Mouse (Mus musculus): ENCODE results near the gene Wnt3. TPM values are rescaled to one million over a fixed set of nuclear protein-coding genes. Genes with fewer than 3 reads are reported as not detected.

Wnt3 gene
- polyA plus RNA-seq (2014; fragmentation: Nextera tagmentation; extraction: Ambion mirVana): 4.7 and 5.3 TPM in 2 replicates

DNA sequence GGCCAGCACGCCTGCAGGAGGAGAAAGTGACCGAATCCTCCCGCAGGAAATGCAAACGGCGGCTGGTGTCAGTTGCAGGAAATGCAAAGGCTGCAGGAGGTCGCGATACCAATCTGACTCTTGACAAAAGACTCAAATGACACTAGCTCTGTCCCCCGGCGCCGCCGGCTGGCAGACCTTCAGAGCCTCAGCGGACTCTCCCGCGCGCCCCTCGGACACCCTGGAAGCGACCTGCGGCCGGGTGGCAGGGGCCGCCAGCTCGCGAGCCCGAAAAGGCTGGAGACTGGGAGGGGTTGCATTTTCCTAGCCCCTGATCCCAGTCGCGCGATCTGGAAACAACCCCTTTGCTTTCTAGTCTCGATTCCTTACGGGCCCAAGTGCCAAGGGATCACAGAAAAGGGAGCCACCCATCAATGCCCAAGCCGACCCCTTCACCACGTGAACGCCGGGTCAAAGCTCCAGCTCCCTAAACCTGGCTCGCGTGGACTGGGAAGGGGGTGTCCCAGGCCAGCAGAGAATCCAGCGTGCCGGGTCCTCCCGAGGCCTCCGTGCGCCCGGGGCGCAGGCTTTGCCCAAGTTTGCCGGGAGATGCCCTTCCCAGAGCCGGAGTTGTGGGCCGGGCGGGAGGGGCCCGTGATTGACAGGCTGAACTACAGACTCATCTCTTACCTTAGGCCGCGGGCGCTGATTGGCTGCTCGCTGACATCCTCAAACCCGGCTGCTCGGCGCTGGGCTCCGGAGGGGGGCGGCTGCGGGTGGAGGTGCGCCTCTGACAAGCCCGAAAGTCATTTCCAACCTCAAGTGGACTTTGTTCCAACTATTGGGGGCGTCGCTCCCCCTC is at the start of gene Wnt3:
Gene Wnt3 (plus strand): TSS at position 764 of the 841 bp plus-strand sequence.
- Histone ChIP-seq H3K4me1 (ENCODE audit: control insufficient read depth, insufficient read depth, low read length) (no peaks in the 10 kb centered on the region; the same call in none of the 2 replicates), H3K27ac (replicated peaks; ENCODE audit: low read depth, low read length) (no peak within 1 kb of the TSS), H3K27me3 (ENCODE audit: control insufficient read depth, insufficient read depth, low read length) (peaks cover 63% of the 10 kb centered on the region), H3K9ac (replicated peaks; ENCODE audit: low read length) (peak within 1 kb of the TSS; percentile 22; the same call in 1 of the 2 replicates), H3K9me3 (replicated peaks; ENCODE audit: control insufficient read depth, low read length) (no peaks in the 10 kb centered on the region), H3K4me3 (ENCODE audit: low read depth, low read length) (peak within 1 kb of the TSS; percentile 34), H3K4me2 (ENCODE audit: low read depth, low read length) (peak within 1 kb of the TSS; percentile 54), H3K36me3 (replicated peaks; ENCODE audit: control insufficient read depth, insufficient read depth, low read depth, low read length) (no peaks in the 10 kb centered on the region)
- under 1% methylated on average over 60 of the region's 60 CpGs for WGBS
- 0 out of 2 replicates have a peak, but pooled peaks have one; percentile 61 for ATAC-seq (replicated peaks; ENCODE audit: insufficient number of reproducible peaks, low FRiP score, low TSS enrichment, low read depth)
- DNase-seq (ENCODE audit: low spot score): peak; percentile 55

- peaks cover 3% of the 10 kb centered on the region for H3K4me1 ChIP-seq (ENCODE audit: control insufficient read depth, insufficient read depth, low read length)
- no peaks in the 10 kb centered on the region for H3K27me3 ChIP-seq (ENCODE audit: control insufficient read depth, insufficient read depth, low read length)
- DNase-seq (ENCODE audit: low spot score) (no peak), ATAC-seq (replicated peaks; ENCODE audit: insufficient number of reproducible peaks, low FRiP score, low TSS enrichment, low read depth) (no peak)
- H3K9me3 ChIP-seq (replicated peaks; ENCODE audit: control insufficient read depth, low read length): no peaks in the 10 kb centered on the region
- WGBS: 77% methylated on average over 11 of the region's 11 CpGs
- H3K4me3 ChIP-seq (ENCODE audit: low read depth, low read length): no peak overlapping the region
- H3K36me3 ChIP-seq (replicated peaks; ENCODE audit: control insufficient read depth, insufficient read depth, low read depth, low read length): no peaks in the 10 kb centered on the region
- no peak overlapping the region for H3K4me2 ChIP-seq (ENCODE audit: low read depth, low read length)
- no peak overlapping the region for H3K27ac ChIP-seq (replicated peaks; ENCODE audit: low read depth, low read length)
- H3K9ac ChIP-seq (replicated peaks; ENCODE audit: low read length): no peak overlapping the region
Observed at GRCm38 (mm10) chr11:103724331-103724771, 49.6 kb upstream of the Wnt3 start.

GRCm38 (mm10) chr11:103729282-103729985 is 44.5 kb upstream of the Wnt3 start:
- H3K4me3 ChIP-seq (ENCODE audit: low read depth, low read length): no peak overlapping the region
- 66% methylated on average over 9 of the region's 9 CpGs for WGBS
- no peaks in the 10 kb centered on the region for H3K36me3 ChIP-seq (replicated peaks; ENCODE audit: control insufficient read depth, insufficient read depth, low read depth, low read length)
- DNase-seq (ENCODE audit: low spot score) (no peak), ATAC-seq (replicated peaks; ENCODE audit: insufficient number of reproducible peaks, low FRiP score, low TSS enrichment, low read depth) (no peak)
- no peaks in the 10 kb centered on the region; the same call in 1 of the 2 replicates for H3K27me3 ChIP-seq (ENCODE audit: control insufficient read depth, insufficient read depth, low read length)
- no peaks in the 10 kb centered on the region for H3K4me1 ChIP-seq (ENCODE audit: control insufficient read depth, insufficient read depth, low read length)
- no peak overlapping the region for H3K9ac ChIP-seq (replicated peaks; ENCODE audit: low read length)
- H3K9me3 ChIP-seq (replicated peaks; ENCODE audit: control insufficient read depth, low read length): no peaks in the 10 kb centered on the region
- no peak overlapping the region for H3K4me2 ChIP-seq (ENCODE audit: low read depth, low read length)
- H3K27ac ChIP-seq (replicated peaks; ENCODE audit: low read depth, low read length): no peak overlapping the region

- no peak overlapping the region for H3K9ac ChIP-seq (replicated peaks; ENCODE audit: low read length)
- DNase-seq (ENCODE audit: low spot score) (no peak), ATAC-seq (replicated peaks; ENCODE audit: insufficient number of reproducible peaks, low FRiP score, low TSS enrichment, low read depth) (no peak)
- 87% methylated on average over 9 of the region's 9 CpGs for WGBS
- H3K36me3 ChIP-seq (replicated peaks; ENCODE audit: control insufficient read depth, insufficient read depth, low read depth, low read length): no peaks in the 10 kb centered on the region
- H3K4me1 ChIP-seq (ENCODE audit: control insufficient read depth, insufficient read depth, low read length): no peaks in the 10 kb centered on the region
- no peak overlapping the region for H3K27ac ChIP-seq (replicated peaks; ENCODE audit: low read depth, low read length)
- no peak overlapping the region for H3K4me3 ChIP-seq (ENCODE audit: low read depth, low read length)
- no peaks in the 10 kb centered on the region for H3K9me3 ChIP-seq (replicated peaks; ENCODE audit: control insufficient read depth, low read length)
- no peak overlapping the region for H3K4me2 ChIP-seq (ENCODE audit: low read depth, low read length)
- H3K27me3 ChIP-seq (ENCODE audit: control insufficient read depth, insufficient read depth, low read length): no peaks in the 10 kb centered on the region; the same call in 1 of the 2 replicates
Observed at GRCm38 (mm10) chr11:103731594-103731993, 42.4 kb upstream of the Wnt3 start.

DNA sequence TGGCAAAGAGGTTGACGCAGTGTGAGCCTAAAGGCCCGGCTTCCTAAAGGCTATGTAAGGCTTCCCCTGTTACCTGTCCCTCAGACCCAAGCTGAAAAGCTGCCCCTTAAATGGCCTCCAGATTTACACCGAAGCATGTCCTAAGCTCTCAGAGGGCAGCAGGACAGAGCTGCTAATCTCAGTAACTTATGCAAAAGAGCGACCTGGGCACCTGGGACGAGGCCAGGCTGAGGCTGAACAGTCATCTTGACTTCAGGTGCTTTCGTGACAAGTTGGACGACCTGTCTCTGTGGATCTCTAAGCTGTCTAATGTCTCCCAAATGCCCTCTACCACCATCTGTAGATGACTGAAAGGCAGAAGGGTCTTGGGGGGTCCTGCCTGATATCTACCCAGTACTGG is 41.6 kb upstream of the Wnt3 start:
- H3K9ac ChIP-seq (replicated peaks; ENCODE audit: low read length): no peak overlapping the region
- DNase-seq (ENCODE audit: low spot score) (no peak), ATAC-seq (replicated peaks; ENCODE audit: insufficient number of reproducible peaks, low FRiP score, low TSS enrichment, low read depth) (no peak)
- H3K27ac ChIP-seq (replicated peaks; ENCODE audit: low read depth, low read length): no peak overlapping the region
- 83% methylated on average over 7 of the region's 7 CpGs for WGBS
- no peaks in the 10 kb centered on the region for H3K9me3 ChIP-seq (replicated peaks; ENCODE audit: control insufficient read depth, low read length)
- H3K36me3 ChIP-seq (replicated peaks; ENCODE audit: control insufficient read depth, insufficient read depth, low read depth, low read length): no peaks in the 10 kb centered on the region
- H3K4me3 ChIP-seq (ENCODE audit: low read depth, low read length): no peak overlapping the region
- no peak overlapping the region for H3K4me2 ChIP-seq (ENCODE audit: low read depth, low read length)
- H3K4me1 ChIP-seq (ENCODE audit: control insufficient read depth, insufficient read depth, low read length): no peaks in the 10 kb centered on the region
- H3K27me3 ChIP-seq (ENCODE audit: control insufficient read depth, insufficient read depth, low read length): no peaks in the 10 kb centered on the region; the same call in 1 of the 2 replicates

- Histone ChIP-seq H3K4me2 (ENCODE audit: low read depth, low read length) (no peak overlapping the region), H3K9ac (replicated peaks; ENCODE audit: low read length) (no peak overlapping the region), H3K27ac (replicated peaks; ENCODE audit: low read depth, low read length) (no peak overlapping the region), H3K36me3 (replicated peaks; ENCODE audit: control insufficient read depth, insufficient read depth, low read depth, low read length) (no peaks in the 10 kb centered on the region), H3K9me3 (replicated peaks; ENCODE audit: control insufficient read depth, low read length) (no peaks in the 10 kb centered on the region), H3K4me1 (ENCODE audit: control insufficient read depth, insufficient read depth, low read length) (no peaks in the 10 kb centered on the region), H3K27me3 (ENCODE audit: control insufficient read depth, insufficient read depth, low read length) (no peaks in the 10 kb centered on the region; the same call in 1 of the 2 replicates), H3K4me3 (ENCODE audit: low read depth, low read length) (no peak overlapping the region)
- ATAC-seq (replicated peaks; ENCODE audit: insufficient number of reproducible peaks, low FRiP score, low TSS enrichment, low read depth) (no peak), DNase-seq (ENCODE audit: low spot score) (no peak)
- 75% methylated on average over 4 of the region's 4 CpGs for WGBS
Observed at GRCm38 (mm10) chr11:103733069-103733468, 40.9 kb upstream of the Wnt3 start.

DNA sequence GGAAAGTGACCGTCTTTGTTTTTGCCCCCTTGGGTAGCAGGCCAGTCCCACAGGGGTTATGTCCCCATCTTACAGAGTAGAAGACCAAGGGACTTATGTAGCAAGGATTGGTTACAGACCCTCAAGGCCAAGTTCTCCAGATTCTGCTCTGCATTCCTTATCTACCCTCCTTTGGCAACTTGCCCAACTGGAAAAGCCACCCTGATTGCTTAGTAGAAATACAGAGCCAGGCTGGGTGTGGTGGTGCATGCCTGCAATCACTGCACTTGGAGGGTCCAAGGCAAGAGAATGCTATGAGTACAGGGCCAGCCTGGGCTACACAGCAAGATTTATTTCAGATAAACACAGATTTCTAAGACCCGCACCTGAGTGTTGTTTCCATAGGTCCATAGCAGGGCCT is 40.0 kb upstream of the Wnt3 start:
- no peak for DNase-seq (ENCODE audit: low spot score)
- WGBS: 90% methylated on average over 2 of the region's 2 CpGs
- no peak overlapping the region for H3K9ac ChIP-seq (replicated peaks; ENCODE audit: low read length)
- ATAC-seq (replicated peaks; ENCODE audit: insufficient number of reproducible peaks, low FRiP score, low TSS enrichment, low read depth): no peak
- H3K9me3 ChIP-seq (replicated peaks; ENCODE audit: control insufficient read depth, low read length): no peaks in the 10 kb centered on the region
- no peaks in the 10 kb centered on the region for H3K36me3 ChIP-seq (replicated peaks; ENCODE audit: control insufficient read depth, insufficient read depth, low read depth, low read length)
- no peak overlapping the region for H3K4me2 ChIP-seq (ENCODE audit: low read depth, low read length)
- no peaks in the 10 kb centered on the region for H3K4me1 ChIP-seq (ENCODE audit: control insufficient read depth, insufficient read depth, low read length)
- H3K27ac ChIP-seq (replicated peaks; ENCODE audit: low read depth, low read length): no peak overlapping the region
- no peak overlapping the region for H3K4me3 ChIP-seq (ENCODE audit: low read depth, low read length)
- no peaks in the 10 kb centered on the region; the same call in 1 of the 2 replicates for H3K27me3 ChIP-seq (ENCODE audit: control insufficient read depth, insufficient read depth, low read length)

Data from embryonic facial prominence, embryonic 11.5 days (tissue).